Mouse (Mus musculus): ENCODE data around the gene Myo3b. TPM values are rescaled to one million over a fixed set of nuclear protein-coding genes. Genes with fewer than 3 reads are reported as not detected.

Gene Myo3b
- polyA plus RNA-seq, 1 experiment: 0.04 TPM

- TF ChIP-seq MYOG (IDR thresholded peaks at IDR 0.05; ENCODE audit: control insufficient read depth in 1 of 3, insufficient read depth in 1 of 3, insufficient read length in 2 of 3, low read depth in 2 of 3): no peak
- no peak for TF ChIP-seq POLR2AphosphoS2 (IDR thresholded peaks at IDR 0.05; ENCODE audit: insufficient read length, low read depth)
- no peak for TF ChIP-seq CEBPB (IDR thresholded peaks at IDR 0.05; ENCODE audit: insufficient read depth, poor library complexity, severe bottlenecking)
- TF ChIP-seq TCF3 (IDR thresholded peaks at IDR 0.05; ENCODE audit: insufficient read length, low read depth): no peak
- no peak for TF ChIP-seq SRF (IDR thresholded peaks at IDR 0.05; ENCODE audit: control insufficient read depth, insufficient read length, low read depth)
- no peak for TF ChIP-seq USF1 (IDR thresholded peaks at IDR 0.05; ENCODE audit: low read depth)
- Histone ChIP-seq H3K36me3 (ENCODE audit: control insufficient read depth, insufficient read depth) (no peaks in the 10 kb centered on the region), H3K4me3 (no peak overlapping the region), H3K79me2 (ENCODE audit: control insufficient read depth, insufficient read depth) (no peaks in the 10 kb centered on the region), H3ac (ENCODE audit: control insufficient read depth, insufficient read length) (no peak overlapping the region), H3K4me2 (ENCODE audit: low read depth) (no peak overlapping the region), H3K27me3 (ENCODE audit: control insufficient read depth, insufficient read depth, insufficient read length) (no peaks in the 10 kb centered on the region)
Measured at GRCm38 (mm10) chr2:70291063-70291462, 252.1 kb downstream of the Myo3b start.

GRCm38 (mm10) chr2:70292776-70293175, 253.8 kb downstream of the Myo3b start:
- Histone ChIP-seq H3K4me3 (no peak overlapping the region), H3K4me2 (ENCODE audit: low read depth) (no peak overlapping the region), H3K27me3 (ENCODE audit: control insufficient read depth, insufficient read depth, insufficient read length) (no peaks in the 10 kb centered on the region), H3K36me3 (ENCODE audit: control insufficient read depth, insufficient read depth) (no peaks in the 10 kb centered on the region), H3K79me2 (ENCODE audit: control insufficient read depth, insufficient read depth) (no peaks in the 10 kb centered on the region), H3ac (ENCODE audit: control insufficient read depth, insufficient read length) (no peak overlapping the region)
- TF ChIP-seq CEBPB (IDR thresholded peaks at IDR 0.05; ENCODE audit: insufficient read depth, poor library complexity, severe bottlenecking) (no peak), MYOG (IDR thresholded peaks at IDR 0.05; ENCODE audit: control insufficient read depth in 1 of 3, insufficient read depth in 1 of 3, insufficient read length in 2 of 3, low read depth in 2 of 3) (no peak), REST (IDR thresholded peaks at IDR 0.05; ENCODE audit: insufficient read depth, insufficient read length) (no peak), TCF12 (IDR thresholded peaks at IDR 0.05; ENCODE audit: insufficient read depth, poor library complexity, severe bottlenecking) (no peak), SRF (IDR thresholded peaks at IDR 0.05; ENCODE audit: control insufficient read depth, insufficient read length, low read depth) (no peak), USF1 (IDR thresholded peaks at IDR 0.05; ENCODE audit: low read depth) (no peak), POLR2AphosphoS2 (IDR thresholded peaks at IDR 0.05; ENCODE audit: insufficient read length, low read depth) (no peak), TCF3 (IDR thresholded peaks at IDR 0.05; ENCODE audit: insufficient read length, low read depth) (no peak), MYOD1 (IDR thresholded peaks at IDR 0.05; ENCODE audit: control insufficient read depth in 1 of 3, insufficient read length in 2 of 3, low read depth in 2 of 3) (no peak), MAX (IDR thresholded peaks at IDR 0.05; ENCODE audit: low read depth) (no peak), POLR2A (IDR thresholded peaks at IDR 0.05; ENCODE audit: insufficient read length, low read depth) (no peak), E2F4 (IDR thresholded peaks at IDR 0.05; ENCODE audit: insufficient read depth) (no peak)

GRCm38 (mm10) chr2:70302905-70303304, 264.0 kb downstream of the Myo3b start:
- no peak overlapping the region for H3K4me3 ChIP-seq
- H3ac ChIP-seq (ENCODE audit: control insufficient read depth, insufficient read length): no peak overlapping the region
- H3K36me3 ChIP-seq (ENCODE audit: control insufficient read depth, insufficient read depth): no peaks in the 10 kb centered on the region
- H3K79me2 ChIP-seq (ENCODE audit: control insufficient read depth, insufficient read depth): no peaks in the 10 kb centered on the region
- no peak overlapping the region for H3K4me2 ChIP-seq (ENCODE audit: low read depth)
- no peak for TF ChIP-seq CEBPB (IDR thresholded peaks at IDR 0.05; ENCODE audit: insufficient read depth, poor library complexity, severe bottlenecking)
- no peak for TF ChIP-seq USF1 (IDR thresholded peaks at IDR 0.05; ENCODE audit: low read depth)
- no peak for TF ChIP-seq POLR2AphosphoS2 (IDR thresholded peaks at IDR 0.05; ENCODE audit: insufficient read length, low read depth)
- no peak for TF ChIP-seq MYOD1 (IDR thresholded peaks at IDR 0.05; ENCODE audit: control insufficient read depth in 1 of 3, insufficient read length in 2 of 3, low read depth in 2 of 3)
- TF ChIP-seq MYOG (IDR thresholded peaks at IDR 0.05; ENCODE audit: control insufficient read depth in 1 of 3, insufficient read depth in 1 of 3, insufficient read length in 2 of 3, low read depth in 2 of 3): no peak
- no peak for TF ChIP-seq MAX (IDR thresholded peaks at IDR 0.05; ENCODE audit: low read depth)
- TF ChIP-seq SRF (IDR thresholded peaks at IDR 0.05; ENCODE audit: control insufficient read depth, insufficient read length, low read depth): no peak
- no peak for TF ChIP-seq REST (IDR thresholded peaks at IDR 0.05; ENCODE audit: insufficient read depth, insufficient read length)
- TF ChIP-seq TCF12 (IDR thresholded peaks at IDR 0.05; ENCODE audit: insufficient read depth, poor library complexity, severe bottlenecking): no peak
- no peak for TF ChIP-seq E2F4 (IDR thresholded peaks at IDR 0.05; ENCODE audit: insufficient read depth)
- no peak for TF ChIP-seq TCF3 (IDR thresholded peaks at IDR 0.05; ENCODE audit: insufficient read length, low read depth)
- no peak for TF ChIP-seq POLR2A (IDR thresholded peaks at IDR 0.05; ENCODE audit: insufficient read length, low read depth)
- no peaks in the 10 kb centered on the region for H3K27me3 ChIP-seq (ENCODE audit: control insufficient read depth, insufficient read depth, insufficient read length)

- H3K36me3 ChIP-seq (ENCODE audit: control insufficient read depth, insufficient read depth): no peaks in the 10 kb centered on the region
- no peak overlapping the region for H3K4me3 ChIP-seq
- H3ac ChIP-seq (ENCODE audit: control insufficient read depth, insufficient read length): no peak overlapping the region
- no peak overlapping the region for H3K4me2 ChIP-seq (ENCODE audit: low read depth)
- no peaks in the 10 kb centered on the region for H3K79me2 ChIP-seq (ENCODE audit: control insufficient read depth, insufficient read depth)
- TF ChIP-seq SRF (IDR thresholded peaks at IDR 0.05; ENCODE audit: control insufficient read depth, insufficient read length, low read depth) (no peak), MYOG (IDR thresholded peaks at IDR 0.05; ENCODE audit: control insufficient read depth in 1 of 3, insufficient read depth in 1 of 3, insufficient read length in 2 of 3, low read depth in 2 of 3) (no peak), REST (IDR thresholded peaks at IDR 0.05; ENCODE audit: insufficient read depth, insufficient read length) (no peak), MAX (IDR thresholded peaks at IDR 0.05; ENCODE audit: low read depth) (no peak), MYOD1 (IDR thresholded peaks at IDR 0.05; ENCODE audit: control insufficient read depth in 1 of 3, insufficient read length in 2 of 3, low read depth in 2 of 3) (no peak), USF1 (IDR thresholded peaks at IDR 0.05; ENCODE audit: low read depth) (no peak), POLR2AphosphoS2 (IDR thresholded peaks at IDR 0.05; ENCODE audit: insufficient read length, low read depth) (no peak), CEBPB (IDR thresholded peaks at IDR 0.05; ENCODE audit: insufficient read depth, poor library complexity, severe bottlenecking) (no peak), E2F4 (IDR thresholded peaks at IDR 0.05; ENCODE audit: insufficient read depth) (no peak), POLR2A (IDR thresholded peaks at IDR 0.05; ENCODE audit: insufficient read length, low read depth) (no peak), TCF3 (IDR thresholded peaks at IDR 0.05; ENCODE audit: insufficient read length, low read depth) (no peak), TCF12 (IDR thresholded peaks at IDR 0.05; ENCODE audit: insufficient read depth, poor library complexity, severe bottlenecking) (no peak)
- H3K27me3 ChIP-seq (ENCODE audit: control insufficient read depth, insufficient read depth, insufficient read length): peaks cover 5% of the 10 kb centered on the region
Measured at GRCm38 (mm10) chr2:70315125-70315524, 276.2 kb downstream of the Myo3b start.

Measured in myocyte (in vitro differentiated cells).